Mouse (Mus musculus) telencephalon, adult 2 months (tissue): Measurements from ENCODE around the gene 9930104L06Rik.
A peak's percentile ranks its signal among the peaks of the same experiment; 100 is the strongest.
"Not testable (repeated sequence)": the region's sequence is repeated elsewhere in the genome, so short reads cannot be mapped to it uniquely, and the experiment has no call there.

Source experiments
- DNase-seq: peaks from one replicate; pipeline ENCODE4 v3.0.0-alpha.2; 2011; ENCODE audit warnings: low read depth, low spot score

The 9930104L06Rik gene

DNA sequence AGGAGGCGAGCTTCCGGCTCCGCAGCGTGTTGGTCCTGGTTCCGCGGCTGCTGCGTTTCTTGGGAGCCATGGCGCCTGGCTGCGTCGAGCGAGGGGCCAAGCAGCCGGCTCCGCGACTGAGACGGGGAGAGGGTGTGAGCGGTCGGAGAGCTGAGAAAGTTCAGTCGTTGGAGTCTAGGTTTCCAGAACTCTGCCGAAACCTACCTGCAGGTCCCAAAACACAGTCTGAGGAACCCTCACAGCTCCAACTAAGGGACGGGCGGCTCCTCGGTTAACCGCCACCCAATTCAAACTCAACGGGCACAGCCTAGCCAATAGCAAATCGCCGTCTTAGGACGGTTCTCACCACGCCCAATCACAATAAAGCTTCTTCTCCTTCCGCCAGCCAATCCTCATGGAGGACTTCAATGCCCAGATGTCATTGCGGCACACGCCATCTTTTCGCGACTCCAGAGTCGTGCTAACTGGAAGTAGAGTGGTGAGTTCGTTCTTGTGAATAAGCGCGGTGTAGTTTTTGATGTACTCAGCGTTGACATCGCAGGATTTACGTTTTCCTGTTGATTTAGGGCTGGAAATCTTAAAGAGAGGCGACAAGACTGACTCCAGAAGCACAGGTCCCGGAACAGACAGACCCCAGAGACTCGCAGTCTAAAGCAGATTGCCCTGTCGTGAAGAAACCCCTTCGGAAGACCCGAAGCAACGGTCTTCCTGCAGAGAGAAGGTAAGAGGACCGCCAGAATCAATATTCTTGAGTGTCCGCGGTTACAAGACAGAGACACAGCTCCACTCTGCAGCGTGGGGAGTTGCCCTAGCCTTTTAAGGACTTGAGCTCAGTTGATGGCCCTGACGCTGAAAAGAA is at the start of gene 9930104L06Rik:
TSS of gene 9930104L06Rik (plus strand) at position 436 of the 859 bp plus-strand sequence.
- DNase-seq: peak; percentile 98

- no peak for DNase-seq
Observed at GRCm38 (mm10) chr4:124888702-124889101, 48.1 kb upstream of the 9930104L06Rik start.

GRCm38 (mm10) chr4:124889935-124890334 is 46.9 kb upstream of the 9930104L06Rik start:
- DNase-seq: no peak

GRCm38 (mm10) chr4:124890831-124891230 is 46.0 kb upstream of the 9930104L06Rik start:
- DNase-seq: peak; percentile 73

DNA sequence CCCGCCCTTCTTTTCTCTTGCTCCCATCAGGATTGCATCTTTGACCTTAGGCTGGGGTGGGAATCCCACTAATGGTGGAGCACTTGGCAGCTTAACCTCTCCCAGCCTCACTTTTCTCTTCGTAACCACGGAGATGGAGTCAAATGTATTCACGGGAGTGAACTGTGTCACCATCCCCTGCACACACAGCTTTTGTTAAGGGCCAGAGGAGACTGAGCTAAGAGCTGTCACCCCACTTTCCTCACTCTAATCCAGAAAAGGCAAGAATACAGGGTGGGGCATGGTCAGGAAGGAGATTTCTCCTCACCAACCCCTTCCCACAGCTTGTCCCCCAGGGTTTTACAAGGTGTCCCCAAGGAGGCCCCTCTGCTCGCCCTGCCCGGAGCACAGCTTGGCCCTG is 43.1 kb upstream of the 9930104L06Rik start:
- no peak for DNase-seq

GRCm38 (mm10) chr4:124894508-124895428 is 42.1 kb upstream of the 9930104L06Rik start:
- no peak for DNase-seq

DNA sequence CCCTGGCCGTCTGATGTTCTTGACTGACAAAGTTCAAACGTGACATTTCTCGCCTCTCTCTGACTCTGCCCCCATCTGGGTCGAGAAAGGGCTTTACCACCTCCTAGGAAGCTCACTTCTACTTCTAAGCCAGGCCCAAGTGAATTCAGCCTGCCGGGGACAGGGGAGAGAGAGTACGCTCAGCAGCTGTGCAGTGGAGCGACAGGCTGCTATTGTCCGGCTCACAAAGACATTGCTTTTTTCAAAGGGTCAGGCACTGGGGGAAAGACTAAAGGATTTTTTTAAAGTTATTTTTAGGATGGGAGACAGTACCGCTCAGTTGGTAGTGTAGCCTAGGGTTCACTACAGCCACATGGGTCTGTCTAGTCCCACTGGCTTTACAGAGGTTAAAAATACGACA is 38.4 kb upstream of the 9930104L06Rik start:
- no peak for DNase-seq

GRCm38 (mm10) chr4:124899906-124900305 is 36.9 kb upstream of the 9930104L06Rik start:
- DNase-seq: no peak

DNA sequence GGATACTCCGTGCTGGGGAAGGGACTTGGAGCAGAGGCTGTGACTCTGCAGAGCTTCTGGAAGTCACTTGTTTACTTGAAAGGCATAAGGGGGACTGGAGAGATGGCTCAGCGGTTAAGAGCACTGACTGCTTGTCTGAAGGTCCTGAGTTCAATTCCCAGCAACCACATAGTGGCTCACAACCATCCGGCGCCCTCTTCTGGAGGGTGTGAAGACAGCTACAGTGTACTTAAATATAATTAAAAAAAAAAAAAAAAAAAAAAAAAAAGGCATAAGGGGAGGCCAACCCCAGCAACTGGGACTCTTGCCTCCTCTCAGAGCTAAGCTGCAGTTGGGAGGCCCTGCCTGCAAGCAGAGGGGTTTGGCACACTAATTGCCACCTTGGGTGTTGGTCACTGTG is 31.4 kb upstream of the 9930104L06Rik start:
- no peak for DNase-seq

GRCm38 (mm10) chr4:124905971-124906822 is 30.7 kb upstream of the 9930104L06Rik start:
- no peak for DNase-seq

DNA sequence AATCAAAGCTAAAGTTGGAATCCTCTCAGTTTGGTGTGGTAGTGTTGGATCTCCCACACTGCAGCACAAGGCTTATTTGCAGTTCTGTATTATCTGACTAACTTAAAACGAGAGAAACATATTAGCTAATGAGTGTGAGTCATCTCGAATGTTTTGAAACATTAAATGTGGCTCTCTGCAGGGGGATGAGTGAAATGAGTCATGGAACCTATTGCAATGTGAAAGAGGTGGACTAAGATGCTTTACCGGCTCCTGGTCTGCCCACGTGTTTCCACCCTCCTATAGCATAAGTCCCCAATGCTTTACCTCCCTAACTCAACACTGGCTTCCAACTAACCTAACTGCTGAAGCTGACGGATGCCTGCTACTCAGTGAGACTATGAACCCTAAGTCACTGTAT is 8.7 kb upstream of the 9930104L06Rik start:
- no peak for DNase-seq

DNA sequence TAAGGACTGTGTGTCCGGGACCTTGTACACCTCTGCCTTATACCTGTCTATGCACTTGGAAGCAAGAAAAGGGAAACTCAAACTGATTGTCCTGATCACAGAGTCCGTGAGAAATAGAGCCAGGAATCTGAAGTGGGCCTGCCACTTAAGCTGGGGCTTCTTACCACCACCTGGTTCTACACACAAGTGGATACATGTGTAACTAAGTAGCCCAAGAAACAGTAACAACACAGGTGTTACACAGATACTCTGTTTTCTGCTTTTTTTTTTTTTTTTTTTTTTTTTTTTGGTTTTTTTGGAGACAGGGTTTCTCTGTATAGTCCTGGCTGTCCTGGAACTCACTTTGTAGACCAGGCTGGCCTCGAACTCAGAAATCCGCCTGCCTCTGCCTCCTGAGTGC is 2.4 kb downstream of the 9930104L06Rik start, which contains the start of gene Cdca8:
TSS of gene Cdca8 (minus strand) at position 101 of the 400 bp plus-strand sequence.
- not testable (repeated sequence) for DNase-seq

GRCm38 (mm10) chr4:124943022-124943421 is 6.2 kb downstream of the 9930104L06Rik start:
- DNase-seq: no peak

DNA sequence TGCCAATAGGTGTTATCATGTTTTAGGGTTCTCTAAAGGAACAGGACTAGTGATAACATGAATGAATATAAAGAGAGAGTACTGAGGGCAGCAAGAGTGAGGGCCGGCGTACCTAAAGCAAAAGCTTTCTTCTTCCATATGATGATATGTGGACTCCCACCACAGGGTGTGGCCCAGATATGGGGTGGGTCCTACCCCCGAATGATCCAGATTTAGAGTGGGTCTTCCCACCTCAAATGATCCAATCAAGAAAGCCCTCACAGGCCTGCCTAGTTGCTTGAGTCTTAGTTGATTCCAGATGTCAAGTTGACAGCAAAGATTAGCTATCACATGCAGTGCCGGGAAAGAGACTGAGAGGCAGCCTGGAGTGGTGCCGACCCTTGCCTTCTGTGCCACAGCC is 6.9 kb downstream of the 9930104L06Rik start:
- DNase-seq: no peak

GRCm38 (mm10) chr4:124944961-124945360 is 8.1 kb downstream of the 9930104L06Rik start:
- DNase-seq: no peak

DNA sequence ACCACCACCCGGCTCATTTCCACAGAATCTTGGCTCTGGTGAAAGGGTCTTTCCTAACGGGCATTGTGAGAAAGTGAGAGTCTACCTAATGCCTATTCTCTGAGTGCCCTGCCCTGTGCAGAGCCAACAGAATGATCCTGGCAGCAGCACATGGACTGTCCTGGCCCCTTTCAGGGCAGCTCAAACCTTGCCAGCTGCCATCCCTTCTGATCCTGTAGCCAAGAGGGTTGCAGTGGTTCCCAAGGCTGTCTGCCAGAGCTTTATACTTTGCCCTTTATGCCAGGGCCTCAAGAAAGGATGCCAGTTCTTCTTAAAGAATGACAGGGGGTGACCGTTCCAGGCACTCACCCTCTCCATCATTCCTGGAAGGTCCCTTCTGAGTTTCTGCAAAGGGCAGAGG is 12.6 kb downstream of the 9930104L06Rik start:
- DNase-seq: no peak

- no peak for DNase-seq
Observed at GRCm38 (mm10) chr4:124950181-124951035, 13.6 kb downstream of the 9930104L06Rik start.

GRCm38 (mm10) chr4:124951036-124951433 is 14.2 kb downstream of the 9930104L06Rik start:
- DNase-seq: no peak

DNA sequence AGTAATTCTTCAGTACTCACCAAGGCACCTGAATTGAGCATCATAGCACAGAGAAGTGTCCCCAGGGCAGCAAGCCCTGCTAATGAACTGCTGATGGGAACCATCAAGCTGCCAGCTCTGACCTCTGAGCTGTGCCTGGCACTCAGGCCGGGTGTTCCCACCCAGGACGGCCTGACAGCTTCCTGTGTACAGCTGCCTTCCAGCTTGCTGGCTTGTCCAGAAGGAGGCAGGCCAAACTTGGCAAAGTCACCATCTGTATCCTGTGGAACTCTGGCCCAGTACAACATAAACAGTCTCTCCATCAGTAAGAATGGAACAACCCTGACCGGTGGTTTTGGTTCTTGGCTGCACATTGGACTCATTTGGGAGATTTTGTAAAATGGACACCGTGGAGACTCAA is 16.7 kb downstream of the 9930104L06Rik start:
- DNase-seq: no peak

- no peak for DNase-seq
Observed at GRCm38 (mm10) chr4:124957284-124957683, 20.4 kb downstream of the 9930104L06Rik start.
